Mouse (Mus musculus): ENCODE data around the gene Dstn. TPM values are rescaled to one million over a fixed set of nuclear protein-coding genes. Genes with fewer than 3 reads are reported as not detected.

The Dstn gene
- 532 and 544 TPM in 2 replicates for polyA plus RNA-seq (2014; fragmentation: Nextera tagmentation; extraction: Ambion mirVana)

GRCm38 (mm10) chr2:143914760-143915599, at the start of gene Dstn:
Dstn (plus strand) TSS chr2:143915320.
- Histone ChIP-seq H3K9me3 (replicated peaks; ENCODE audit: control insufficient read depth, low read length) (no peaks in the 10 kb centered on the region), H3K9ac (ENCODE audit: low read length) (peak within 1 kb of the TSS; percentile 94), H3K36me3 (ENCODE audit: control insufficient read depth, insufficient read depth, low read length) (no peaks in the 10 kb centered on the region), H3K27ac (ENCODE audit: low read depth, low read length) (peak within 1 kb of the TSS; percentile 99), H3K4me2 (ENCODE audit: low read length) (peak within 1 kb of the TSS; percentile 57), H3K27me3 (replicated peaks; ENCODE audit: control insufficient read depth, insufficient read depth, low read length) (no peaks in the 10 kb centered on the region), H3K4me1 (ENCODE audit: control insufficient read depth, insufficient read depth, low read length) (peaks cover 18% of the 10 kb centered on the region), H3K4me3 (ENCODE audit: low read depth, low read length) (peak within 1 kb of the TSS; percentile 81)
- WGBS = under 1% methylated on average over 71 of the region's 71 CpGs
- ATAC-seq (peak; percentile 97), DNase-seq (ENCODE audit: low spot score) (peak; percentile 97)

GRCm38 (mm10) chr2:143867326-143867725, 47.8 kb upstream of the Dstn start:
- Histone ChIP-seq H3K27me3 (replicated peaks; ENCODE audit: control insufficient read depth, insufficient read depth, low read length) (no peaks in the 10 kb centered on the region), H3K4me2 (ENCODE audit: low read length) (no peak overlapping the region), H3K4me3 (ENCODE audit: low read depth, low read length) (no peak overlapping the region), H3K36me3 (ENCODE audit: control insufficient read depth, insufficient read depth, low read length) (no peaks in the 10 kb centered on the region), H3K9ac (ENCODE audit: low read length) (no peak overlapping the region), H3K27ac (ENCODE audit: low read depth, low read length) (no peak overlapping the region), H3K4me1 (ENCODE audit: control insufficient read depth, insufficient read depth, low read length) (no peaks in the 10 kb centered on the region), H3K9me3 (replicated peaks; ENCODE audit: control insufficient read depth, low read length) (no peaks in the 10 kb centered on the region)
- ATAC-seq (peak; percentile 74), DNase-seq (ENCODE audit: low spot score) (peak; percentile 89)
- 5% methylated on average over 6 of the region's 6 CpGs for WGBS

GRCm38 (mm10) chr2:143870936-143871688, 44.0 kb upstream of the Dstn start:
- Histone ChIP-seq H3K4me2 (ENCODE audit: low read length) (no peak overlapping the region), H3K27ac (ENCODE audit: low read depth, low read length) (no peak overlapping the region), H3K36me3 (ENCODE audit: control insufficient read depth, insufficient read depth, low read length) (no peaks in the 10 kb centered on the region), H3K9me3 (replicated peaks; ENCODE audit: control insufficient read depth, low read length) (no peaks in the 10 kb centered on the region), H3K9ac (ENCODE audit: low read length) (no peak overlapping the region), H3K4me1 (ENCODE audit: control insufficient read depth, insufficient read depth, low read length) (no peaks in the 10 kb centered on the region), H3K27me3 (replicated peaks; ENCODE audit: control insufficient read depth, insufficient read depth, low read length) (no peaks in the 10 kb centered on the region), H3K4me3 (ENCODE audit: low read depth, low read length) (no peak overlapping the region)
- DNase-seq (ENCODE audit: low spot score) (no peak), ATAC-seq (no peak)
- 78% methylated on average over 10 of the region's 10 CpGs for WGBS

GRCm38 (mm10) chr2:143876026-143876425, 39.1 kb upstream of the Dstn start:
- Histone ChIP-seq H3K27ac (ENCODE audit: low read depth, low read length) (no peak overlapping the region), H3K4me3 (ENCODE audit: low read depth, low read length) (no peak overlapping the region), H3K9me3 (replicated peaks; ENCODE audit: control insufficient read depth, low read length) (no peaks in the 10 kb centered on the region), H3K36me3 (ENCODE audit: control insufficient read depth, insufficient read depth, low read length) (no peaks in the 10 kb centered on the region), H3K4me2 (ENCODE audit: low read length) (no peak overlapping the region), H3K9ac (ENCODE audit: low read length) (no peak overlapping the region), H3K4me1 (ENCODE audit: control insufficient read depth, insufficient read depth, low read length) (no peaks in the 10 kb centered on the region), H3K27me3 (replicated peaks; ENCODE audit: control insufficient read depth, insufficient read depth, low read length) (no peaks in the 10 kb centered on the region)
- ATAC-seq (no peak), DNase-seq (ENCODE audit: low spot score) (no peak)
- WGBS = 78% methylated on average over 1 of the region's 1 CpGs

- H3K4me3 ChIP-seq (ENCODE audit: low read depth, low read length) = no peak overlapping the region
- ATAC-seq (no peak), DNase-seq (ENCODE audit: low spot score) (no peak)
- no peak overlapping the region for H3K27ac ChIP-seq (ENCODE audit: low read depth, low read length)
- 79% methylated on average over 4 of the region's 4 CpGs for WGBS
- no peaks in the 10 kb centered on the region for H3K36me3 ChIP-seq (ENCODE audit: control insufficient read depth, insufficient read depth, low read length)
- H3K4me2 ChIP-seq (ENCODE audit: low read length) = no peak overlapping the region
- H3K9me3 ChIP-seq (replicated peaks; ENCODE audit: control insufficient read depth, low read length) = no peaks in the 10 kb centered on the region
- H3K4me1 ChIP-seq (ENCODE audit: control insufficient read depth, insufficient read depth, low read length) = no peaks in the 10 kb centered on the region
- no peaks in the 10 kb centered on the region for H3K27me3 ChIP-seq (replicated peaks; ENCODE audit: control insufficient read depth, insufficient read depth, low read length)
- no peak overlapping the region for H3K9ac ChIP-seq (ENCODE audit: low read length)
Observed at GRCm38 (mm10) chr2:143876929-143877632, 38.0 kb upstream of the Dstn start.

GRCm38 (mm10) chr2:143879311-143879710, 35.8 kb upstream of the Dstn start:
- DNase-seq (ENCODE audit: low spot score) (no peak), ATAC-seq (no peak)
- no peak overlapping the region for H3K27ac ChIP-seq (ENCODE audit: low read depth, low read length)
- no peaks in the 10 kb centered on the region for H3K4me1 ChIP-seq (ENCODE audit: control insufficient read depth, insufficient read depth, low read length)
- no peaks in the 10 kb centered on the region for H3K36me3 ChIP-seq (ENCODE audit: control insufficient read depth, insufficient read depth, low read length)
- no peak overlapping the region for H3K9ac ChIP-seq (ENCODE audit: low read length)
- no peak overlapping the region for H3K4me2 ChIP-seq (ENCODE audit: low read length)
- WGBS = 88% methylated on average over 6 of the region's 6 CpGs
- H3K27me3 ChIP-seq (replicated peaks; ENCODE audit: control insufficient read depth, insufficient read depth, low read length) = no peaks in the 10 kb centered on the region
- H3K9me3 ChIP-seq (replicated peaks; ENCODE audit: control insufficient read depth, low read length) = no peaks in the 10 kb centered on the region
- H3K4me3 ChIP-seq (ENCODE audit: low read depth, low read length) = no peak overlapping the region

- DNase-seq (ENCODE audit: low spot score) = no peak
- H3K4me3 ChIP-seq (ENCODE audit: low read depth, low read length) = no peak overlapping the region
- H3K9me3 ChIP-seq (replicated peaks; ENCODE audit: control insufficient read depth, low read length) = no peaks in the 10 kb centered on the region
- no peaks in the 10 kb centered on the region for H3K27me3 ChIP-seq (replicated peaks; ENCODE audit: control insufficient read depth, insufficient read depth, low read length)
- no peaks in the 10 kb centered on the region for H3K36me3 ChIP-seq (ENCODE audit: control insufficient read depth, insufficient read depth, low read length)
- H3K4me2 ChIP-seq (ENCODE audit: low read length) = no peak overlapping the region
- WGBS = 90% methylated on average over 4 of the region's 4 CpGs
- no peak overlapping the region for H3K27ac ChIP-seq (ENCODE audit: low read depth, low read length)
- H3K4me1 ChIP-seq (ENCODE audit: control insufficient read depth, insufficient read depth, low read length) = no peaks in the 10 kb centered on the region
- no peak for ATAC-seq
- H3K9ac ChIP-seq (ENCODE audit: low read length) = no peak overlapping the region
Observed at GRCm38 (mm10) chr2:143882002-143882401, 33.1 kb upstream of the Dstn start.

GRCm38 (mm10) chr2:143882606-143883288, 32.4 kb upstream of the Dstn start:
- DNase-seq (ENCODE audit: low spot score) (no peak), ATAC-seq (no peak)
- Histone ChIP-seq H3K9me3 (replicated peaks; ENCODE audit: control insufficient read depth, low read length) (no peaks in the 10 kb centered on the region), H3K27me3 (replicated peaks; ENCODE audit: control insufficient read depth, insufficient read depth, low read length) (no peaks in the 10 kb centered on the region), H3K36me3 (ENCODE audit: control insufficient read depth, insufficient read depth, low read length) (no peaks in the 10 kb centered on the region), H3K4me1 (ENCODE audit: control insufficient read depth, insufficient read depth, low read length) (no peaks in the 10 kb centered on the region), H3K27ac (ENCODE audit: low read depth, low read length) (no peak overlapping the region), H3K4me3 (ENCODE audit: low read depth, low read length) (no peak overlapping the region), H3K9ac (ENCODE audit: low read length) (no peak overlapping the region), H3K4me2 (ENCODE audit: low read length) (no peak overlapping the region)
- 89% methylated on average over 10 of the region's 10 CpGs for WGBS

Measured in forebrain, embryonic 14.5 days (tissue).